Mouse (Mus musculus) cerebellum, adult (tissue): ENCODE measurements around the gene Zfp446.

Source experiments
- ATAC-seq: cut with Nextera tagmentation; 2 replicates; pipeline ENCODE4 v1.9.2; 2017; ENCODE audit warnings: mild to moderate bottlenecking, moderate library complexity, mixed read lengths; ENCODE audit not compliant: insufficient number of reproducible peaks, low FRiP score, low TSS enrichment

Zfp446 gene

GRCm38 (mm10) chr7:13022773-13023535, 45.3 kb downstream of the Zfp446 start:
- 0 out of 2 replicates have a peak, but pooled peaks have one; percentile 4 for ATAC-seq

GRCm38 (mm10) chr7:13023928-13024731, 46.5 kb downstream of the Zfp446 start:
- peak; percentile 85 for ATAC-seq

GRCm38 (mm10) chr7:13024805-13025204, 47.2 kb downstream of the Zfp446 start:
- ATAC-seq: peak; percentile 28

- ATAC-seq: no peak
Measured at GRCm38 (mm10) chr7:13025511-13026112, 48.0 kb downstream of the Zfp446 start.

GRCm38 (mm10) chr7:13028986-13029385, 51.3 kb downstream of the Zfp446 start:
- no peak for ATAC-seq

GRCm38 (mm10) chr7:13031069-13031468, 53.4 kb downstream of the Zfp446 start:
- no peak for ATAC-seq

- no peak for ATAC-seq
Measured at GRCm38 (mm10) chr7:13031983-13032382, 54.3 kb downstream of the Zfp446 start.

- ATAC-seq: no peak
Measured at GRCm38 (mm10) chr7:13032541-13032940, 54.9 kb downstream of the Zfp446 start.

GRCm38 (mm10) chr7:13033451-13034147, 56.0 kb downstream of the Zfp446 start:
- ATAC-seq: no peak

- peak; percentile 65 for ATAC-seq
Measured at GRCm38 (mm10) chr7:13034148-13034977, 56.7 kb downstream of the Zfp446 start, which contains the start of gene Chmp2a. Chmp2a (minus strand) TSS chr7:13034807.
